Mouse (Mus musculus) large intestine, adult 2 months (tissue): ENCODE measurements around the gene Usp10. TPM values are rescaled to one million over a fixed set of nuclear protein-coding genes. Genes with fewer than 3 reads are reported as not detected.

Experiments
- DNase-seq: peaks from one replicate; pipeline ENCODE4 v3.0.0-alpha.2; 2012; ENCODE audit warnings: low read depth, low spot score
- WGBS: fragments of 180-500 bp; shearing (Covaris S2); methylation state at CpG from one replicate; pipeline ENCODE4 v1.1.7; 2018; 5-methylcytosine and 5-hydroxymethylcytosine counted together
- polyA plus RNA-seq: library from polyadenylated mRNA; depleted of rRNA; stranded (reverse); fragments of >200 nt; gene quantifications from 2 replicates; pipeline ENCODE4 v1.2.3, GENCODE M21; 2012; rRNA removed

Gene Usp10
- 96.9 and 104 TPM in 2 replicates for polyA plus RNA-seq

GRCm38 (mm10) chr8:119909944-119910546, at the start of gene Usp10:
Usp10 (plus strand) TSS chr8:119910360.
- DNase-seq, result no peak
- 12% methylated on average over 13 of the region's 13 CpGs for WGBS

DNA sequence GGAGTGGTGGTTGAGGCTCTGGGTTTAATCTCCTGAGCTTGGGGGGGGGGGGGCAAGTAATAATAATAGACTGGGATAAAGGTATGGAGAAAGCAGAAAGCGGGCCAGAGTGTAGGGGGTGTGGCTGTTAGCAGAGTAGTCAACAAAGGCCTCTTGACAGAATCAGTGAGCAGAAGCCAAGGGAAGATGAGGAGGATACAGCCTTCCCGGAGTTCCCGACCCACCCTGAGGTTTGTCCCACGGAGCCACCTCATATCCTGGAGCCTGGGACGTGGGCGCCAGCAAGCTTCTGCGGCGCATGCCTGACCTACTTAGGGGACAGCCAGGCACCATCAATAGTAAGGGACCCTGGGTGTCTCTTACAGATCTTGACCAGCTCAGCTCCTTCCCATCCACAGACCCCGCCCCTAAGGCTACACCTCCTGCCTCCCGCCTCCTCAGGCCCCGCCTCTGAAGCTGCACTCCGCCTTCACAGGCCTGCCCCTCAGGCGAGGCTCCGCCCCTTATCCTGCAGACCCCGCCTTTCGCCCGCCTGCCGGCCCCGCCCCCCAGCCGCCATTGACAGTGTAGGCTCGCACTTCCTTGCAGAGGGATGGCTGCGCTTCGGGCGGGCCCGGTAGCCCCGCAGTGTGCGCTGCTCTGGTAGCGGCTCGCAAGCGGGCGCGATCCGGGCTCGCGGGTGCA, 48.3 kb upstream of the Usp10 start, which contains the start of gene Klhl36:
Gene Klhl36, plus strand, starts transcription at position 561 of the 684 bp plus-strand sequence.
- DNase-seq, result peak; percentile 72
- 2% methylated on average over 34 of the region's 35 CpGs for WGBS

- WGBS, result 2% methylated on average over 19 of the region's 19 CpGs
Observed at GRCm38 (mm10) chr8:119862390-119862734, 47.8 kb upstream of the Usp10 start.

DNA sequence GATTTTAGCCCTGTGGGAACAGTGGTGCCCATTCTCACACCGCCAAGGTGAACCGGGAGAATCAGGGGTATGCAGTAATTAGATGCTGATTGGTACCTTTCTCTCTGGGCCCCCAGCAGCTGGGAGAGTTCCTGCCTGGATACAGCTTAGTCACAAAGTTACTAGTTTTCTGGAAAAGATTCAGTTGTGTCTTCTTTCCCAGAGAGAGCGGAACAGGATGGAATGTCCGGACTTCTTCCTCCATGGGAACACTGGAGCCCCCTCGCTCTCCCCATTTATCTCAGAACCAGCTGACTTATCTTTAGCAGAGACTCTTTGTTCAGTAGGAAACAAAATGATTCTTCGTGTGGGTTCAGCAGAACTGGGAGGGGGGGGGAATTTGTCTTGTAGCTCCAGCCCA, 47.4 kb upstream of the Usp10 start:
- 40% methylated on average over 6 of the region's 6 CpGs for WGBS
- no peak for DNase-seq

More at GRCm38 (mm10) chr8:119862390-119862734, 47.8 kb upstream of the Usp10 start:
- no peak for DNase-seq

GRCm38 (mm10) chr8:119869616-119870015, 40.5 kb upstream of the Usp10 start:
- DNase-seq, result no peak
- WGBS, result 88% methylated on average over 20 of the region's 20 CpGs

DNA sequence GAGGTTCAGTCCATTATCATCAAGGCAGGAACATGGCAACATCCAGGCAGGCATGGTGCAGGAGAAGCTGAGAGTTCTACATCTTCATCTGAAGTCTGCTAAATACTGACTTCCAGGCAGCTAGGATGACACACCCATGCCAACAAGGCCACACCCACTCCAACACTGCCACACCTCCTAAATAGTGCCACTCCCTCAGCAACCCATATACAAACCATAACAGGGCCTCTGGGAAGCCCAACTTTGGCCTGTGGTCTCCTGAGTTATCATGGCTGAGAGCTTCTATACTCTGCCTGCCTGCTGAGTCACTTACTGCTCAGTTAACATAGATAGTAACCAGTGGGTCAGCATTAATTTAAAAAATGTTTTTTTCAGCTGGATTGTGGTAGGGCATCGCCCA, 37.0 kb upstream of the Usp10 start:
- no peak for DNase-seq
- WGBS, result 98% methylated on average over 1 of the region's 1 CpGs

DNA sequence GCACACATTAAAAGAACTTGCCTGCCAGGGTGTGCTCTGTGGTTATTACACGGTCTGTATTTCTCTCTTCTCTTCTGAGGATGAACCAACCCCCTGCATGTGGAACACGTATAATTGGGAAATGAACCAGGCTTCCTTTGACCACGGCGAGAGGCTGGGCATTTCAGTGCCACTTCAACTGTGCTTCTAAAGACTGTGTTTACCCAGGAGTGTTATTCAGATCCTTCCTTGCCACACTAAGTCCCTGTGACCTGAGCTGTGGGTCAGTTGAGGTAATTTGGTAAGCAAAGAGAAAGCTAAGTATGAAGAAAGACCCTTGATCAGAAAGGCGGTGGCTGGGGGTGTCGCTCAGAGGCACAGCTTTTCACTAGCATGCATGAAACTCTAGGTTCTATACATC, 28.9 kb upstream of the Usp10 start:
- WGBS, result 58% methylated on average over 6 of the region's 6 CpGs
- no peak for DNase-seq

DNA sequence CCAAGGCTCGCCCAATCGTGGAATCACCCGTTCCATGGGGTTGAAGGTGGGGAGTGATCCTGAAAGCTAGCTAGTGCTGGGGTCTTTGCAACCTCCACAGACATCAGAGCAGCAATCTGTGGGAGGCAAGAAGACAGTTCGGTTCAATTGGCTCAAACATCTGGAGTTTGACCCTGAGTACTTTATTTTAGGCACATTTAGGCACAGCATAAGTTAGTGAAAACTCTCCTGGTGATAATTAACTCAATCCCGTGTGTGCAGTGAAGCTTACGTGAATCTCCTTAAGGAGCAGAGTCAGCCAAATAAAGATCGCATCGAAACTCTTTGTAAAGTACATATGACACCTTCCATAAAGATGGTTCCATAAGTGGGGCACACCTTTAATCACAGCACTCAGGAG, 28.2 kb upstream of the Usp10 start:
- no peak for DNase-seq
- WGBS, result 71% methylated on average over 8 of the region's 8 CpGs

DNA sequence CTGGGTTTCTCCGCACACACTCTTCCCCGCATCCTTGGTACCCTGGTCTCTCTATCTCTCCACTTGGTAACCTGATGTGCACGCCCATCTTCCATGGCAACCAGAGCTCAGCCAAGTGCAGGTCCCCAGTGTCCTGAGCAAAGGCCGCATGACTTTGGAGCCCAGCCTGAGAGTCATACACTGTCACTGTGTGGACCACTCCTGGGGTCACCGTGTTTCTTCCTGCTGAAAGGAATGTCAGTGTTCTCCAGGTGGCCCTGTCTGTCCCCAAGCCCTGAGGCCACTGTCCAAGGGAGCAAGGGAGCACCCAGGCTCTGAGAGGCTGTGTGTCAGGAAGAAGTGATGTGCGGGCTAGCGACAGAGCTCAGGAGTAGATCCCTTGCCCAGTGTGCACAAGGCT, 26.9 kb upstream of the Usp10 start:
- 96% methylated on average over 7 of the region's 7 CpGs for WGBS
- DNase-seq, result no peak

DNA sequence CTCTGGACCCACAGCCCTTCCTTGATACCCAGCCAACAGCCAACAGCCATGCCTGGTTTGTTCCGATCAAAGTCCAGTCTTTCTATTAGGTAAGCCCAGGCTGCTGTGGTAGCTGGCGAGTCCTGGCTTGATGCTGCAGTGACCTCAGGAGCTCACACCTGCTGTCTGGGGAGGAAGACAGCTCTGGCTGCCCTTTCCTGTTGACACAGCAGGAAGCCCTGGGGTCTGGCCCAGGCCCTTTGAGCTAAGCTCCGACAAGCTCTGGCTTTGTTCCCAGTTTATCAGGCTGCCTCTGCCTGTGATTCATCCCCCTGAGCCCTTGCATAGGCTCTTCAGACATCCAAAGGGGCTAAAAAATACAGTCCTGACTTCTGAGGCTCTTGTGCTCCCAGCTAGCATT, 24.5 kb upstream of the Usp10 start:
- WGBS, result 10% methylated on average over 3 of the region's 3 CpGs
- peak; percentile 47 for DNase-seq

DNA sequence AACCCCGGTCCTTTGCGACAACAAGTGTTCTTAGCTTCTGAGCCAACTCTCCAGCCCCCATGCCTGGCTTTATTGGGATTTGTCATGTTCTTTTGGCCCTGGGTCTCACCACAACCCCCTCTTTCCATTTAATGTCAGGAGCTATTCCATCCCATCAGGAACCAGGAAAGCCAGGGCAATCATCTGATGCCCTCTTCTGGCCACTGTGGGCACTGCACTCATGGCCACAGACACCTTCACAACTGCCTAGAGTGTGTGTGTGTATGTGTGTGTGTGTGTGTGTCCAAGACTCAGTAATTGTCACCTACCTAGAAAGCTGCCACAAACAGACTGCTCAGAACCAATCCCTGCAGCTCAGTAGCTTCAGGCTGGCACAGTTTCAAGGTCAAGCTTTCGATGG, 23.0 kb upstream of the Usp10 start:
- no peak for DNase-seq
- WGBS, result 74% methylated on average over 3 of the region's 3 CpGs

GRCm38 (mm10) chr8:119888012-119888411, 22.1 kb upstream of the Usp10 start:
- DNase-seq, result no peak
- 91% methylated on average over 4 of the region's 4 CpGs for WGBS

GRCm38 (mm10) chr8:119897069-119897468, 13.1 kb upstream of the Usp10 start:
- WGBS, result 33% methylated on average over 4 of the region's 4 CpGs
- DNase-seq, result no peak

DNA sequence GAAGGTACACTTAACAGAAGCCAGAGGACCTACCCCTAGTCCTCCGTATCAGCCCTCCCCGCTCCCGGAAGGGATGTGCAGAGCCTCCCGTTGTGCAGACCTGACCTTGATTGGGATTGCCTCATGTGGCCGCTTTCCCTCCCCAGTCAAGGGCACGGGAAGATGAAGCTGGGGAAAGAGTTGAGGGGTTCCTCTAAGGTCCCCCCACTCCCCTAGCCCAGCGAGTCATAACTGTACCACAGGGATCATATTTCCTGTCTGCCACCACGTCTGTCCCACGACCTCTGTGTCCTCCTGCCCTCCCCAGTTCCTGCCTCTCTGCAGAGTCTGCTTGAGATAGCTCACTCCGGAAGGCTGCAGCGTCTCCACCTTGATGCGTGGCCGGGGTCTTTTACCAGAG, 12.2 kb upstream of the Usp10 start:
- no peak for DNase-seq
- WGBS, result 39% methylated on average over 13 of the region's 13 CpGs

GRCm38 (mm10) chr8:119901349-119901748, 8.8 kb upstream of the Usp10 start:
- WGBS, result 65% methylated on average over 3 of the region's 3 CpGs
- no peak for DNase-seq

DNA sequence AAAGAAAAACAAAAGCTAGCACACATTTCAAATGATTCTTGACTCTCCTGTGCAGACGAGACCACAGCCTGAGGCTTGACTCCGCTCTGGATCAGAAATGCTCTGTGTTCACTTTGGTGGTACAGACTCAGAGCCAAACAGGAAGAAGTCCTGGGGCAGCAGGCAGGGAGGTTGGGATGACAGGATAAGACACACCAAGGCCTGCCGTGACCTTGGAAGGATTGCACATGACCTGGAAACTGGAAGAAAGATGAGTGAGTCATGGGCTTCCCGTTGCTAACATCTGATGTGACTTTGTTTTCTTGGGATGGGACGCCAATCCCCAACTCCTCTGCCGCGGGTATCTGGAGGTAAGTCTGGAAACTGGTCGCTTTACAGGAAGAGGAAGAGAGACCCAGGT, 8.2 kb upstream of the Usp10 start:
- WGBS, result 71% methylated on average over 8 of the region's 8 CpGs
- no peak for DNase-seq

DNA sequence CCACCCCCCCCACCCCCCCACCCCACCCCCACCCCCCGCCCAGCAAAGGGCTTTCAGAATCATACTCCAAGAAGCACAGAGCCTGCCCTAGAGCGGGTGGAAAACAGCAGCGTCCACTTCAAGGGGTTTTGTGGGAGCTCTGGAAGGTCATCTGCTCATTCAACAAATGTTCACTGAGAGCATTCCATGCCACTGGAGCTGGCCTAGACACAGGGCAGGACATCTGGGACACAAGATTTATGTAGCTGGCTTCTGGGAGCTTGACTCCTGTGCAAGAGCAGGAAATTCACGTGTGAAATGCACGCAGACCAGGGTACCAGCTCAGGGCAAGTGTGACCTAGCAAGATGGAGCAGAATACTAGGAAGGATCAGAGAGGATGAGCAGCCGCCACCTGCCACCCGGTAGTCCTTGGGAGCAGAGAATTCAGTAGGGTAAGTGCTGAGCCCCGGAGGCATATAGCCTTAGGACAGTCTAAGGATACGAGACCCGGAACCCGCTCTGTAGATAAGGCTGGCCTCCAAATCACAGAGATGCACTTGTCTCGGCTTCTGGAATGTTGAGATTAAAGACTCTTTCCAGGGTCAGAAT, 5.7 kb upstream of the Usp10 start:
- WGBS, result 67% methylated on average over 12 of the region's 12 CpGs
- no peak for DNase-seq

GRCm38 (mm10) chr8:119910547-119911257, 542 bp downstream of the Usp10 start, which contains the start of gene Gm20388:
Gm20388 (plus strand) TSS chr8:119910841.
- DNase-seq, result peak; percentile 66
- WGBS, result under 1% methylated on average over 97 of the region's 97 CpGs

DNA sequence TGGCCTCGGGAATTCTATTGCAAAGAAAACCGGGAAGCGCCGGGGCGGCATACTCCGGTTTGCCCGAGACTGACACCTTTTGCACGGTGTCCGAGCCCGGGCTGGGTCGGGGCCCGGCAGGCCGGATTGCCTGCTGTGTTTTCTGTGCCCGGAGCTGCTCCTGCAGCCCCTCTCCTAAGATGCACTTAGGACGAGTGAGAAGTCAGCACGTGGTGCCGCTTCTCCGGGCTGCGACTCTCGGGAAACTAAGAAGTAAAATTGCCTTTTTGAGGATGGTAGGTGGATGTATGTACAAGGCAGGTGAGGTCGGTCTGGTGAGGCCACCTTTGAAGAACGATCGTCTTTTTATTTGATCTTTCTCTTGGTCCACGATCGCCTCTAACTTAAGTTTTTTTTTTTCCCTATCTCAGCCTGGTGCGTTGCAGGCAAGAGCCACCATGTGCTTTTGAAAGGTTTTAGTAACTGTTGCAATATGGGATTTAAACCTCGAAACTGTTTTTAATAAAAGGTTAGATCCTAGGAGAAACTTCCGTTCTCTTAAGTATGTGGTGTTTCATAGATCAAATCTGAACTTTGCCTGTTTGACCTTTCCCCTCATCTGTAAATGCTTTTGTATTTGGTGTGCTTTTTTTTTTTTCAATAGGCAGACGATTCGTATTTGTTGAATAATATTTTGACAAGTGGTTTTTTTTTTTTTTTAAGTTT, 1.2 kb downstream of the Usp10 start:
- no peak for DNase-seq
- WGBS, result 2% methylated on average over 30 of the region's 30 CpGs

GRCm38 (mm10) chr8:119912643-119913042, 2.5 kb downstream of the Usp10 start:
- 51% methylated on average over 6 of the region's 6 CpGs for WGBS

More at GRCm38 (mm10) chr8:119912643-119913042, 2.5 kb downstream of the Usp10 start:
- no peak for DNase-seq
